Mouse (Mus musculus) hindbrain, embryonic 16.5 days (tissue): ENCODE data around the gene Gpr108. TPM values are rescaled to one million over a fixed set of nuclear protein-coding genes. Genes with fewer than 3 reads are reported as not detected.

ENCODE experiments used
- microRNA-seq: library from miRNA; unstranded; fragments of <30 nt; microRNA quantifications from one replicate; pipeline ENCODE4, GENCODE M21; 2017
- polyA plus RNA-seq: library from polyadenylated mRNA; unstranded; fragments of >200 nt; fragmentation: Nextera tagmentation; extraction: Ambion mirVana; gene quantifications from 2 replicates; pipeline ENCODE4 v1.2.1, GENCODE M21; 2015

Gene Gpr108
- polyA plus RNA-seq, 1 experiment from 2014 or later, result 24.2 TPM

Small RNA genes lying within 50 kb of the gene (microRNA-seq; reads per million reads assigned to microRNA genes)
- gene Mir6978, result not detected

Other genes starting within 250 kb of the Gpr108 start
- 0.64 TPM in 1 of 2 replicates, not detected in the other for gene Pspn, start 248.4 kb downstream of the Gpr108 start, polyA plus RNA-seq
- gene Gtf2f1, start 237.2 kb downstream of the Gpr108 start, polyA plus RNA-seq, result 60.2 and 68.0 TPM in 2 replicates
- 0.31 and 0.51 TPM in 2 replicates for gene Gm17949, start 237.0 kb downstream of the Gpr108 start, polyA plus RNA-seq
- gene Khsrp, start 216.9 kb downstream of the Gpr108 start, polyA plus RNA-seq, result 14.4 and 20.1 TPM in 2 replicates
- gene Slc25a41, start 206.8 kb downstream of the Gpr108 start, polyA plus RNA-seq, result not detected in 2 replicates
- 5.1 and 6.3 TPM in 2 replicates for gene Crb3, start 189.3 kb downstream of the Gpr108 start, polyA plus RNA-seq
- gene Slc25a23, start 188.6 kb downstream of the Gpr108 start, polyA plus RNA-seq, result 43.2 and 44.7 TPM in 2 replicates
- gene Dennd1c, start 169.9 kb downstream of the Gpr108 start, polyA plus RNA-seq, result 3.8 and 4.7 TPM in 2 replicates
- 362 and 407 TPM in 2 replicates for gene Tubb4a, start 160.7 kb downstream of the Gpr108 start, polyA plus RNA-seq
- 8.7 and 9.3 TPM in 2 replicates for gene Tnfsf9, start 143.1 kb downstream of the Gpr108 start, polyA plus RNA-seq
- 1.9 and 2.1 TPM in 2 replicates for gene Cd70, start 98.7 kb downstream of the Gpr108 start, polyA plus RNA-seq
- not detected in 2 replicates for gene Tnfsf14, start 54.3 kb downstream of the Gpr108 start, polyA plus RNA-seq
- gene C3, start 20.3 kb downstream of the Gpr108 start, polyA plus RNA-seq, result 2.1 TPM in 2 replicates
- gene Trip10, start 1.0 kb upstream of the Gpr108 start, polyA plus RNA-seq, result 10.1 and 11.6 TPM in 2 replicates
- 1.4 and 1.7 TPM in 2 replicates for gene Vav1, start 30.7 kb upstream of the Gpr108 start, polyA plus RNA-seq
- gene Adgre1, start 110.2 kb upstream of the Gpr108 start, polyA plus RNA-seq, result 3.5 and 5.1 TPM in 2 replicates